Mouse (Mus musculus): Measurements from ENCODE around the gene Abcc4.
"Not testable (repeated sequence)": the region's sequence is repeated elsewhere in the genome, so short reads cannot be mapped to it uniquely, and the experiment has no call there.

The Abcc4 gene

GRCm38 (mm10) chr14:118678279-118678985 lies 27.6 kb downstream of the Abcc4 start:
- DNase-seq (ENCODE audit: low spot score), result no peak

- no peak for DNase-seq (ENCODE audit: low spot score)
Observed at GRCm38 (mm10) chr14:118676308-118676994, 29.6 kb downstream of the Abcc4 start.

- DNase-seq (ENCODE audit: low spot score), result no peak
Observed at GRCm38 (mm10) chr14:118674705-118675139, 31.3 kb downstream of the Abcc4 start.

DNA sequence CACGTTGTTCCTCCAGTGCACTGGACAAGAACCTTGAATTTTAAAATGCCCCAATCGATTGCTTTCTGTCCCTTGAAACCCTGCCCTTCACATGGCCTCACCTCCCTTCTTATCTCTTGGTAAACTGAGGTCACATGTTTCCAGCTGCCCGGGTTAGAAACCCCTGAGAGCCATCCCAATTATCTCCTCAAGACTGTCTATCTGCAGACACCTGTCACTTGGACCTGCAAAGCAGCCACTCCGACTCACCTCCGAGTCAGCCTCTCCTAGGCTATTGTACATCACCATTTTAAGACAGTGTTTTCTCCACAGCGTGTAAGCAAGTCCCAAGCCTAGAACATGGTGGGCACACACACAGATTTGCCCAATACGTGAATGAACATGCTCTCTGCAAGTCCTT lies 31.8 kb downstream of the Abcc4 start:
- DNase-seq (ENCODE audit: low spot score), result no peak

- no peak for DNase-seq (ENCODE audit: low spot score)
Observed at GRCm38 (mm10) chr14:118673501-118673900, 32.5 kb downstream of the Abcc4 start.

DNA sequence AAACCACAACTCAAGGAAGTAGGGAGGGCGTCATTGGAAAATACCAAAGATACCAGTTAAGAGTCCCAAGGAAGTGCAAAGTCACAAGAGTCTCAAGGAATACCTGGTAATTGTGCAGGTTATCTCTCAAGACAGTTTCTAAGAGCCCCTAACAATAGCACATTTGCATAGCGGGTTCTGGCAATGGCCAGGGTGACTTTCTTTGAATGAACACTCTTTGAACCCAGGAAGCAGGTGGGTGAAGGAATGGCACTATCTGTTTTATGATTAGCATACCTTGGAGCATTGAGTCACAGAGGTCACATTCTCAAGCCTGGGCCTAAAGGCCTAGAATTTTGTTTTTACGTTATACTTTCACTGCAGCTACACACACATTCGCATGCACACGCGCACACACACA lies 33.1 kb downstream of the Abcc4 start:
- not testable (repeated sequence) for DNase-seq (ENCODE audit: low spot score)

- no peak for DNase-seq (ENCODE audit: low spot score)
Observed at GRCm38 (mm10) chr14:118667499-118667898, 38.5 kb downstream of the Abcc4 start.

- no peak for DNase-seq (ENCODE audit: low spot score)
Observed at GRCm38 (mm10) chr14:118664661-118665060, 41.4 kb downstream of the Abcc4 start.

DNA sequence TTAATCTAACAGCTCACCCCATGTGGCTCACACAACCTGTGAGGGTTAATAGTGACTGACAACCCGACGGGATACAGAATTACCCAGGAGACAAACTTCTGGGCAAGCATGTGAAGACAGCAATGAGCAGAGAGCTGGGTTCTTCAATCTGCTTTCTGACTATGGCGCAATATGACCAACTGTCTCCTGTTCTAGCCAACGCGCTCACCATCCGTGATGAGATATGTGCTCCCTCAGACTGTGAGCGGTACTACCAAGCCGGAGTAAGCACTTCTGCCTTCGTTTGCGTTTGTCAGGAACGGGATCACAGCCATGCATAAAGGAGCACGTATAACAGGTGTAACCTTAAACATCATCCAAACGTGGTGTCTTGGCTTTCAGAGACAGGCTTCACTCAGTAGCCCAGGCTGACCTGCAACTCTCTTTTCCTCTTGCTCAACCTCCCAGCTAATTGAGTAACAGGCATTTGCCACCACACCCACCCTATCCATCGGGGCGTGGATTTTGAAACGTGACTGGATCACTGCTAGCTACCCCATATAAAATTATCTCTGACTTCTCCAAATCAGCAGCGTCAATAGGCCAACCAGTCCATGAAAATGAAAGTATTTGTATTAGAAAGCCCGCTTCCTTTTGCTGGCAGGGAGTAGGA lies 43.3 kb downstream of the Abcc4 start:
- no peak for DNase-seq (ENCODE audit: low spot score)

DNA sequence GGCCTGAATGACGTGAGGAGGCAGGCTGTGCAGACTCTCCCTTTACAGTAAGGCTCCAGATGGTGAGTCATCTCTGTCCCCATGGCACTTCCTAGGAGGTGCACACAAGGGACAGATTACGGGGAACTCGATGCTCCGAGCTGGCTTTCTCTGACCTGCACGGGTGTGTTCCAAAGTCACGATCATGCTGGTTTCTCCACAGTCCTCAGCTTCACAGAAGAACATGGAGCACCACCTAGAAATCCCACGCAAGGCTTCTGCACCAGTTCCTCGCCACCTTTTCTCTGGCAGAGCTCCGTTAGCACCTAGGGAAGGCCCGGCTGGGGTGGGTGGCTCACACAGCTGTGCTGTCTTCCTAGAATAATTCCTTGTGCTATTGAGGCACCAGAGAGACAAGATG lies 43.9 kb downstream of the Abcc4 start:
- no peak for DNase-seq (ENCODE audit: low spot score)

GRCm38 (mm10) chr14:118659230-118659629 lies 46.8 kb downstream of the Abcc4 start:
- no peak for DNase-seq (ENCODE audit: low spot score)

- no peak for DNase-seq (ENCODE audit: low spot score)
Observed at GRCm38 (mm10) chr14:118658328-118658692, 47.7 kb downstream of the Abcc4 start.

GRCm38 (mm10) chr14:118657673-118658327 lies 48.2 kb downstream of the Abcc4 start:
- no peak for DNase-seq (ENCODE audit: low spot score)

DNA sequence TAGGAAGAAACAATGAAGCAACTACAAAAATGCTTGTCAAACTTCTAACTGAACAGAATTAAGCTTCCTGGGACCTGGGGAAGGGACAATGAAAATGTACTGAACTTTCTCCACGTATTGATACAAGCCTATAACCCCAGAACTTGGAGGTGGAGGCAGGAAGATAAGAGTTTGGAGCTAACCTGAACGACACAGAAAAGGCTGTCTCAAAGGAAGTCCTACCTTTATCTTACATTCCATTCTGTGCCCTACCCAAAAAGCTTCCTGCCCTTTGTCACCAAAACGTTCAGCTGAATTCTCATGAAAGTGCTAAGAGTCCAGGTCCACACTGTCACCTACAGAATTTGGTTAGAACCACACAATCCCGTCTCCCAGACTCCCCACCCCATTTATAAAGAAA lies 48.8 kb downstream of the Abcc4 start:
- DNase-seq (ENCODE audit: low spot score), result no peak

DNA sequence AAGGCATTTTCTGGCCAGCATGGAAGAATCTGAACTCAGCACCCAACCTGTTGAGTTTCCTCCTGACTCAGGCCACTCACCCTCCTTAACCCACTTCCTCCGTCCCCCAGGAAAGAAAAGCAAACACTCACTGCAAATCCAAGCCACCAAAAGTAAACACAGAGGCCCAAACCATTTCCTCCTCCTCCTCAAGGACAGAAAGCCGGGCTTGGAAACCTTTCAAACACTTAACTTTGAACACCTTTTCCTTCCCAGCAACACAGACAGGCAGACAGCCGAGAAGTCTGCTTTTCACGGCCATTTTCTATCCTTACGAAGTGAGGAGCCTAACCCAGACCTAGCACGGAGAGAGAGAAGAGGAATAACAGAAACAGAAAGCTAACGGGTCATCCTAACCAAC lies 50.0 kb downstream of the Abcc4 start:
- no peak for DNase-seq (ENCODE audit: low spot score)

GRCm38 (mm10) chr14:118654903-118655302 lies 51.1 kb downstream of the Abcc4 start:
- DNase-seq (ENCODE audit: low spot score), result no peak

- no peak for DNase-seq (ENCODE audit: low spot score)
Observed at GRCm38 (mm10) chr14:118651704-118652439, 54.1 kb downstream of the Abcc4 start.

- no peak for DNase-seq (ENCODE audit: low spot score)
Observed at GRCm38 (mm10) chr14:118649895-118650256, 56.1 kb downstream of the Abcc4 start.

GRCm38 (mm10) chr14:118649199-118649894 lies 56.7 kb downstream of the Abcc4 start:
- no peak for DNase-seq (ENCODE audit: low spot score)

- DNase-seq (ENCODE audit: low spot score), result not testable (repeated sequence)
Observed at GRCm38 (mm10) chr14:118642940-118643591, 63.0 kb downstream of the Abcc4 start.

DNA sequence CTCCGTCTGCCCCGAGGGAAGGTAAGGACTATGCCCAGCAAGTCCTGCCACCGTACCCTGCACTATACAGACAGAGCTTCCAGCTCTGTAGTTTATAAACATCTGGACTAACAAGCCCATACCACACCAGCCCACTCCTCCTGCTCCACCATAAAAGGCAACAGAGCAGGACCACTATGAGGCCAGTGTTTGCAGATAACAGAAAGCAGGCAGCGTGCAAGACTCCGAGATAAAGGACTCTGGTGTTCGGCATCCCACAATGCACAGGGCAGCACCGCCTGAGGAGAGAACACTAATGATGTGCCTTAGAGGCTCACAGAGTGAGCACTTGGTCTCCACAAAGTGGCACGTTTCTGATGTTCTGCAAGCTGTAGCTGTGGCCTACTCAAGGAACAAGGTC lies 63.9 kb downstream of the Abcc4 start:
- no peak for DNase-seq (ENCODE audit: low spot score)
